Mouse (Mus musculus): ENCODE measurements around the gene Mvb12b. TPM values are rescaled to one million over a fixed set of nuclear protein-coding genes. Genes with fewer than 3 reads are reported as not detected.

The Mvb12b gene
- polyA plus RNA-seq, 1 experiment from 2014 or later = 12.4 TPM

DNA sequence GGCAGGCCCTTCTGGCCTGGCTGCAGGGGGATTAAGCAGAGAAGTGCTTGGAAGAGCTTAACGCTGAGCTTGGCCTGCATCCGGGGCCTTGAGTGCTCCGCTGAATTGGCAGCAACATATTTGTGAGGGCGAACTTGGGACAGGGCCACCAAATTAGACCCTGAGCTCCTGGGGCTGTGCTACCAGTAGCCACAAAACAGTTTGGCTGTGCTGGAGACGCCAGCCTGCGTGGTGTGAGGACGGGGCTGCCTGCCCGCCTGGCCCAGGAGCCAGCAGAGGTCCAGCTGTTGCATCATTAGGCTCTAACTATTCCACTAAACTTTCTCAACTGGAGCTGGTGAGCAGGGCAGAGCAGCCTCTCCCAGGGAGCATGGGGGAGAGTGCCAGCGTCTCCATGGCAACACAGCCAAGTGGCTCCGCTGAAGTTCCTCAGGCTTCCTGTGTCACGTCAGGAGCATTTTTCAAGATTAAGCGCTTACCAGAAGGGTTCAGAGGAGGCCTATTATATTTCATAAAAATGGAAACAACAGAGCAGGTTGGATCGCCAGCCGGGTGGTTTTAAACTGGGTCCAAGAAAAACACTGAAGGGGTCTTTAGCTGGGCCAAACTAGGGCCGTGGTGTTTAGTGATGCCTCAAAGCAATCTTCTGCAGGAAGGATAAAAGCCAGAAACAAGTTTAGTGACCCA, 134.0 kb downstream of the Mvb12b start:
- no peak overlapping the region for H3K9ac ChIP-seq (ENCODE audit: low read depth, low read length)
- H3K4me2 ChIP-seq = no peak overlapping the region
- no peaks in the 10 kb centered on the region for H3K9me3 ChIP-seq (replicated peaks; ENCODE audit: control insufficient read depth, low read length)
- H3K27me3 ChIP-seq (ENCODE audit: control insufficient read depth, insufficient read depth, low read length) = no peaks in the 10 kb centered on the region
- WGBS (ENCODE audit: insufficient replicate concordance) = 36% methylated on average over 15 of the region's 15 CpGs
- no peak overlapping the region; the same call in 1 of the 2 replicates for H3K27ac ChIP-seq (ENCODE audit: low read depth, low read length)
- peaks cover 22% of the 10 kb centered on the region for H3K4me1 ChIP-seq (ENCODE audit: control insufficient read depth, insufficient read depth, low read length)
- no peak overlapping the region for H3K4me3 ChIP-seq (ENCODE audit: low read depth, low read length)
- no peaks in the 10 kb centered on the region for H3K36me3 ChIP-seq (ENCODE audit: control insufficient read depth, insufficient read depth, low read length)
- peak; percentile 57 for ATAC-seq (replicated peaks; ENCODE audit: insufficient number of reproducible peaks, low FRiP score, low TSS enrichment)

DNA sequence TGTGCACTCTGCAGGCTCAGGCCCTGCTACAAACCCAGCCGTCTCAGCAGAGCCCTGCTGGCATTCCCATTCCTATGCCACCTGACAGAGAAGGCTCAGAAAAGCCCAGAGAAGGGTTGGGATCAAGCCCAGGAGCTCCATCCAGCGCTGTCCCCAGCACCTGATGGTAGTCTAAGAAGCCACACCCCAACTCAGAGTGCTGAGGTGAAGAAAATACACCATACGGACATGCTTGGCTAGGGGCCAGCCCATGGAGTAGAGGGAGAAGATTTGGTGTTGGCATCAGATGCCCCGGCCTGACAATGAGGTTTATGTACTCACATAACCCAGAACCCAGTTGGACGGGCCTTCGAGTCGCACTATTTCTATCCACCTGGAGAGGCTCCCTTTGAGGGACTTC, 137.1 kb downstream of the Mvb12b start:
- no peak overlapping the region for H3K9ac ChIP-seq (ENCODE audit: low read depth, low read length)
- ATAC-seq (replicated peaks; ENCODE audit: insufficient number of reproducible peaks, low FRiP score, low TSS enrichment) = no peak
- H3K4me1 ChIP-seq (ENCODE audit: control insufficient read depth, insufficient read depth, low read length) = peaks cover 20% of the 10 kb centered on the region
- 86% methylated on average over 7 of the region's 7 CpGs for WGBS (ENCODE audit: insufficient replicate concordance)
- no peak overlapping the region for H3K4me3 ChIP-seq (ENCODE audit: low read depth, low read length)
- H3K27me3 ChIP-seq (ENCODE audit: control insufficient read depth, insufficient read depth, low read length) = no peaks in the 10 kb centered on the region
- H3K36me3 ChIP-seq (ENCODE audit: control insufficient read depth, insufficient read depth, low read length) = no peaks in the 10 kb centered on the region
- no peak overlapping the region for H3K27ac ChIP-seq (ENCODE audit: low read depth, low read length)
- no peaks in the 10 kb centered on the region for H3K9me3 ChIP-seq (replicated peaks; ENCODE audit: control insufficient read depth, low read length)
- no peak overlapping the region for H3K4me2 ChIP-seq

GRCm38 (mm10) chr2:33746471-33746870, 141.3 kb downstream of the Mvb12b start:
- H3K27ac ChIP-seq (ENCODE audit: low read depth, low read length) = no peak overlapping the region
- H3K9me3 ChIP-seq (replicated peaks; ENCODE audit: control insufficient read depth, low read length) = no peaks in the 10 kb centered on the region
- no peaks in the 10 kb centered on the region for H3K36me3 ChIP-seq (ENCODE audit: control insufficient read depth, insufficient read depth, low read length)
- H3K27me3 ChIP-seq (ENCODE audit: control insufficient read depth, insufficient read depth, low read length) = no peaks in the 10 kb centered on the region
- ATAC-seq (replicated peaks; ENCODE audit: insufficient number of reproducible peaks, low FRiP score, low TSS enrichment) = no peak
- no peak overlapping the region for H3K4me3 ChIP-seq (ENCODE audit: low read depth, low read length)
- no peak overlapping the region for H3K9ac ChIP-seq (ENCODE audit: low read depth, low read length)
- WGBS (ENCODE audit: insufficient replicate concordance) = 10% methylated on average over 5 of the region's 5 CpGs
- no peaks in the 10 kb centered on the region for H3K4me1 ChIP-seq (ENCODE audit: control insufficient read depth, insufficient read depth, low read length)
- no peak overlapping the region for H3K4me2 ChIP-seq

GRCm38 (mm10) chr2:33745724-33746123, 142.0 kb downstream of the Mvb12b start:
- Histone ChIP-seq H3K9ac (ENCODE audit: low read depth, low read length) (no peak overlapping the region), H3K9me3 (replicated peaks; ENCODE audit: control insufficient read depth, low read length) (no peaks in the 10 kb centered on the region), H3K4me3 (ENCODE audit: low read depth, low read length) (no peak overlapping the region), H3K4me1 (ENCODE audit: control insufficient read depth, insufficient read depth, low read length) (no peaks in the 10 kb centered on the region), H3K4me2 (no peak overlapping the region), H3K27ac (ENCODE audit: low read depth, low read length) (no peak overlapping the region), H3K27me3 (ENCODE audit: control insufficient read depth, insufficient read depth, low read length) (no peaks in the 10 kb centered on the region), H3K36me3 (ENCODE audit: control insufficient read depth, insufficient read depth, low read length) (no peaks in the 10 kb centered on the region)
- no peak for ATAC-seq (replicated peaks; ENCODE audit: insufficient number of reproducible peaks, low FRiP score, low TSS enrichment)
- WGBS (ENCODE audit: insufficient replicate concordance) = 84% methylated on average over 5 of the region's 5 CpGs

- 54% methylated on average over 3 of the region's 3 CpGs for WGBS (ENCODE audit: insufficient replicate concordance)
- Histone ChIP-seq H3K4me2 (no peak overlapping the region), H3K27ac (ENCODE audit: low read depth, low read length) (no peak overlapping the region), H3K36me3 (ENCODE audit: control insufficient read depth, insufficient read depth, low read length) (no peaks in the 10 kb centered on the region), H3K4me1 (ENCODE audit: control insufficient read depth, insufficient read depth, low read length) (no peaks in the 10 kb centered on the region), H3K27me3 (ENCODE audit: control insufficient read depth, insufficient read depth, low read length) (no peaks in the 10 kb centered on the region), H3K9ac (ENCODE audit: low read depth, low read length) (no peak overlapping the region), H3K9me3 (replicated peaks; ENCODE audit: control insufficient read depth, low read length) (no peaks in the 10 kb centered on the region), H3K4me3 (ENCODE audit: low read depth, low read length) (no peak overlapping the region)
- no peak for ATAC-seq (replicated peaks; ENCODE audit: insufficient number of reproducible peaks, low FRiP score, low TSS enrichment)
Observed at GRCm38 (mm10) chr2:33737128-33737527, 150.6 kb downstream of the Mvb12b start.

- no peak overlapping the region for H3K9ac ChIP-seq (ENCODE audit: low read depth, low read length)
- WGBS (ENCODE audit: insufficient replicate concordance) = 13% methylated on average over 2 of the region's 2 CpGs
- H3K36me3 ChIP-seq (ENCODE audit: control insufficient read depth, insufficient read depth, low read length) = no peaks in the 10 kb centered on the region
- H3K4me3 ChIP-seq (ENCODE audit: low read depth, low read length) = no peak overlapping the region
- no peaks in the 10 kb centered on the region for H3K4me1 ChIP-seq (ENCODE audit: control insufficient read depth, insufficient read depth, low read length)
- no peak overlapping the region for H3K27ac ChIP-seq (ENCODE audit: low read depth, low read length)
- H3K27me3 ChIP-seq (ENCODE audit: control insufficient read depth, insufficient read depth, low read length) = no peaks in the 10 kb centered on the region
- no peak for ATAC-seq (replicated peaks; ENCODE audit: insufficient number of reproducible peaks, low FRiP score, low TSS enrichment)
- no peaks in the 10 kb centered on the region for H3K9me3 ChIP-seq (replicated peaks; ENCODE audit: control insufficient read depth, low read length)
- no peak overlapping the region for H3K4me2 ChIP-seq
Observed at GRCm38 (mm10) chr2:33736722-33737121, 151.0 kb downstream of the Mvb12b start.

DNA sequence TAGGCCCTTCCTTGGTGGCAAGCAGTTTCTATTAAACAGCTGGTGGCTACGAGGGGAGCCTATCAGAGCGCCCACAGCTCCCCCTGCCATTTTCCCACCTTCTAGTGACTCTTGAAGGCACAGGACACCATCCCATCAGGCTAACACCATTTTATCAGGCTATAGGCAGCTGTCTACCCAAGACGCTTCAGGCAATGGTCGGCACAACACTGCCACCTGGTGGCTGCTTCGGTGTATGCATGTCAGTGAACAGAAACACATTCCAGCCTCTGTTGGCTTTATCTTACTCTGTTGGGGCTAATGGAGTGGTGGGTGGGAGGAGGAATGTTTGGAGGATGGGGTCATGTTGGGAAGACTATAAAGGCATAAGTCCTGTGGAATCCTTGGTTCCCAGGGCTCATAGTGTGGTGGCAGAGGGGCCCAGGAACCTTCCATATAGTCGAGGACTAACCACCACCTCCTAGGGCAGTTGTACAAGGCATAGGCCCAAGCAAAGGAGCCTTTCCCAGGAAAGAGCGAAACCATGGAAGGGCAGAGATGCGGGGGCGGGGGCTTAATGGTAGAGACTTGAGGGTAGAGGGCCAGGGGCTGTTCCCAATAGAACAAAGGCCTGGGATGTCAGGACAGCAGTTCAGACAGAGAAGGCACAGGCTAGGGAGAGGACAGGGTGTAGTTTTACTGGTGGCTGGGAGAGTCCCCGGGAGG, 152.8 kb downstream of the Mvb12b start:
- no peak overlapping the region for H3K27ac ChIP-seq (ENCODE audit: low read depth, low read length)
- H3K36me3 ChIP-seq (ENCODE audit: control insufficient read depth, insufficient read depth, low read length) = no peaks in the 10 kb centered on the region
- 36% methylated on average over 10 of the region's 10 CpGs for WGBS (ENCODE audit: insufficient replicate concordance)
- no peaks in the 10 kb centered on the region for H3K27me3 ChIP-seq (ENCODE audit: control insufficient read depth, insufficient read depth, low read length)
- ATAC-seq (replicated peaks; ENCODE audit: insufficient number of reproducible peaks, low FRiP score, low TSS enrichment) = no peak
- H3K4me1 ChIP-seq (ENCODE audit: control insufficient read depth, insufficient read depth, low read length) = no peaks in the 10 kb centered on the region
- H3K9me3 ChIP-seq (replicated peaks; ENCODE audit: control insufficient read depth, low read length) = no peaks in the 10 kb centered on the region
- H3K4me2 ChIP-seq = no peak overlapping the region
- H3K4me3 ChIP-seq (ENCODE audit: low read depth, low read length) = no peak overlapping the region
- H3K9ac ChIP-seq (ENCODE audit: low read depth, low read length) = no peak overlapping the region

DNA sequence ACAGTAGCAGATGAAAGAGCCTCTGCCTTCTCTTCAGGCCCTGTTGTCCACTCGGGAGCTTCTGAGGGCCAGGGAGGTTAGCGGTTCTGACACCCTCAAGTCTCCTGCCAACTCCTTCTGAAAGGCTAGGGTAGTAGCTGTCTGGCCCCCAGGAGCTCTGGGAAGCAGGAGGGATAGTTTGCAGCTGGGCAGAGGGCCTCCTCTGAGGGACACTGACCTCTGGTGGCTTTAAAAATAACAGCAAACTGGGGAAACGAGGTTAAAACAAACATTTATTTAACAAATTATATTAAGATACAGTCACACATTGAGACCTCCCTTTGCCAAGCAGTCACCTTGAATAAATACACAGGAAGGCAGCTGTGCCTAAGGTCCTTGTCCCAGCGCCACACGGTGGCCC, 158.0 kb downstream of the Mvb12b start:
- Histone ChIP-seq H3K4me1 (ENCODE audit: control insufficient read depth, insufficient read depth, low read length) (peaks cover 13% of the 10 kb centered on the region), H3K9ac (ENCODE audit: low read depth, low read length) (no peak overlapping the region), H3K4me2 (no peak overlapping the region), H3K27ac (ENCODE audit: low read depth, low read length) (no peak overlapping the region), H3K4me3 (ENCODE audit: low read depth, low read length) (no peak overlapping the region), H3K9me3 (replicated peaks; ENCODE audit: control insufficient read depth, low read length) (no peaks in the 10 kb centered on the region), H3K36me3 (ENCODE audit: control insufficient read depth, insufficient read depth, low read length) (no peaks in the 10 kb centered on the region), H3K27me3 (ENCODE audit: control insufficient read depth, insufficient read depth, low read length) (no peaks in the 10 kb centered on the region)
- WGBS (ENCODE audit: insufficient replicate concordance) = 28% methylated on average over 5 of the region's 5 CpGs
- ATAC-seq (replicated peaks; ENCODE audit: insufficient number of reproducible peaks, low FRiP score, low TSS enrichment) = no peak

DNA sequence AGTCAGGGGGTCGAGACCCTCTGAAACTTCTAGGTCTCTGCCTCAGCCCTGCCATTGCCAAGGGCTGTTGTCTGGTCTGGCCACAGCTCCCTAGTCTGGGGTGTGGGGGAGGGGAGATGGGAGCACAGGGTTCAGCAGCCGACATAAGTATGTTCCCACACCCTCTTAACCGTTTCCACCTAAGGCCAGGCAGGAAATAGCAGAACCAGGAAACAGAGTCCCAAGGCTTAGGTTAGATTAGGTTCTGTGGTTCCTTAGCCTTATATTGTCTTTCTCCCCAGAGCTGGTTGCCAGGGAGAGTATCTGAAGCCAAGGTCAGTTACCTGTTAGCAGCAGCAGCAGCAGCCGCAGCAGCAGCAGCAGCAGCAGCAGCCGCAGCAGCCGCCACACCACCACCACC, 160.5 kb downstream of the Mvb12b start:
- Histone ChIP-seq H3K4me2 (no peak overlapping the region), H3K4me3 (ENCODE audit: low read depth, low read length) (no peak overlapping the region), H3K4me1 (ENCODE audit: control insufficient read depth, insufficient read depth, low read length) (peaks cover 13% of the 10 kb centered on the region), H3K9ac (ENCODE audit: low read depth, low read length) (no peak overlapping the region), H3K27me3 (ENCODE audit: control insufficient read depth, insufficient read depth, low read length) (no peaks in the 10 kb centered on the region), H3K36me3 (ENCODE audit: control insufficient read depth, insufficient read depth, low read length) (no peaks in the 10 kb centered on the region), H3K9me3 (replicated peaks; ENCODE audit: control insufficient read depth, low read length) (no peaks in the 10 kb centered on the region), H3K27ac (ENCODE audit: low read depth, low read length) (no peak overlapping the region)
- 45% methylated on average over 6 of the region's 6 CpGs for WGBS (ENCODE audit: insufficient replicate concordance)
- ATAC-seq (replicated peaks; ENCODE audit: insufficient number of reproducible peaks, low FRiP score, low TSS enrichment) = no peak

Measured in heart, embryonic 11.5 days (tissue).